Mouse (Mus musculus): ENCODE measurements around the gene Card11. TPM values are rescaled to one million over a fixed set of nuclear protein-coding genes. Genes with fewer than 3 reads are reported as not detected.

The Card11 gene
- polyA plus RNA-seq, 1 experiment, result not detected

GRCm38 (mm10) chr5:140887871-140888270 lies 112.5 kb downstream of the Card11 start:
- no peak for TF ChIP-seq GATA1 (IDR thresholded peaks at IDR 0.05; ENCODE audit: low read length)

- no peak for TF ChIP-seq GATA1 (IDR thresholded peaks at IDR 0.05; ENCODE audit: low read length)
These were observed 115.4 kb downstream of the Card11 start for GRCm38 (mm10) chr5:140884966-140885365.

- no peak for TF ChIP-seq GATA1 (IDR thresholded peaks at IDR 0.05; ENCODE audit: low read length)
These were observed 118.0 kb downstream of the Card11 start for GRCm38 (mm10) chr5:140882391-140882790.

- TF ChIP-seq GATA1 (IDR thresholded peaks at IDR 0.05; ENCODE audit: low read length), result no peak
These were observed 120.2 kb downstream of the Card11 start for GRCm38 (mm10) chr5:140880151-140880550.

GRCm38 (mm10) chr5:140878644-140879043 lies 121.7 kb downstream of the Card11 start:
- no peak for TF ChIP-seq GATA1 (IDR thresholded peaks at IDR 0.05; ENCODE audit: low read length)

GRCm38 (mm10) chr5:140873736-140874307 lies 126.6 kb downstream of the Card11 start:
- no peak for TF ChIP-seq GATA1 (IDR thresholded peaks at IDR 0.05; ENCODE audit: low read length)

- no peak for TF ChIP-seq GATA1 (IDR thresholded peaks at IDR 0.05; ENCODE audit: low read length)
These were observed 127.3 kb downstream of the Card11 start for GRCm38 (mm10) chr5:140873039-140873551.

- TF ChIP-seq GATA1 (IDR thresholded peaks at IDR 0.05; ENCODE audit: low read length), result no peak
These were observed 127.8 kb downstream of the Card11 start for GRCm38 (mm10) chr5:140872532-140873038.

- TF ChIP-seq GATA1 (IDR thresholded peaks at IDR 0.05; ENCODE audit: low read length), result no peak
These were observed 129.1 kb downstream of the Card11 start for GRCm38 (mm10) chr5:140871241-140871640.

GRCm38 (mm10) chr5:140869034-140869433 lies 131.3 kb downstream of the Card11 start:
- TF ChIP-seq GATA1 (IDR thresholded peaks at IDR 0.05; ENCODE audit: low read length), result no peak

- TF ChIP-seq GATA1 (IDR thresholded peaks at IDR 0.05; ENCODE audit: low read length), result no peak
These were observed 140.7 kb downstream of the Card11 start for GRCm38 (mm10) chr5:140859730-140860129.

GRCm38 (mm10) chr5:140858335-140858734 lies 142.0 kb downstream of the Card11 start:
- TF ChIP-seq GATA1 (IDR thresholded peaks at IDR 0.05; ENCODE audit: low read length), result no peak

GRCm38 (mm10) chr5:140857432-140858154 lies 142.8 kb downstream of the Card11 start:
- TF ChIP-seq GATA1 (IDR thresholded peaks at IDR 0.05; ENCODE audit: low read length), result no peak

- TF ChIP-seq GATA1 (IDR thresholded peaks at IDR 0.05; ENCODE audit: low read length), result no peak
These were observed 144.4 kb downstream of the Card11 start for GRCm38 (mm10) chr5:140855909-140856530.

- no peak for TF ChIP-seq GATA1 (IDR thresholded peaks at IDR 0.05; ENCODE audit: low read length)
These were observed 145.7 kb downstream of the Card11 start for GRCm38 (mm10) chr5:140854700-140855099.

GRCm38 (mm10) chr5:140853723-140854122 lies 146.7 kb downstream of the Card11 start:
- TF ChIP-seq GATA1 (IDR thresholded peaks at IDR 0.05; ENCODE audit: low read length), result no peak
